Mouse (Mus musculus): ENCODE data around the gene Tfap4. TPM values are rescaled to one million over a fixed set of nuclear protein-coding genes. Genes with fewer than 3 reads are reported as not detected.
A peak's percentile ranks its signal among the peaks of the same experiment; 100 is the strongest.

Gene Tfap4
- polyA plus RNA-seq, 1 experiment from 2014 or later: 39.5 TPM

GRCm38 (mm10) chr16:4521074-4521667 is 38.5 kb downstream of the Tfap4 start:
- DNase-seq (ENCODE audit: low spot score): no peak
- 0 out of 2 replicates have a peak overlapping the region, but pooled peaks have one; percentile 30 for H3K27ac ChIP-seq (replicated peaks)
- WGBS: 73% methylated on average over 4 of the region's 4 CpGs

DNA sequence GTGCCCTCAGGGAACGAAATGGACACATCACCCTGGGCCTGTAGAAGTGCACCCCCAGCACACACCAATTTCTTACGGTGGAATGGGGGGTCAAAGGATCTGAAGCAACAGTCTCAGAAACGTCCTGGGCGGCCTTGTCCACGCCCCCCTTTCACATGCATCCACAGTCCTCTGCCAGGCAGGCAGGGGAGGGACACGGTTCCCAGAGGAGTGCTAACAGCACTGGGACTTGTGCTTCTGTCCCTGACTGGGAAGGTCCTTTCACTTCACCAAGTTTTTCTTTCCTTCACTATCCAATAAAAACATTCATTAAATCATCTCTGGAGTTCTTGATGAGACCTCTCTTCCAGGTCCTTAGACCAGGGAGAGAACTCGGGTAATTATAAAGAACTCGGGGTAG is 39.0 kb downstream of the Tfap4 start:
- 73% methylated on average over 8 of the region's 8 CpGs for WGBS
- Histone ChIP-seq H3K27ac (replicated peaks) (no peak overlapping the region), H3K27me3 (replicated peaks; ENCODE audit: low read depth, poor library complexity, severe bottlenecking) (no peaks in the 10 kb centered on the region), H3K36me3 (replicated peaks) (no peaks in the 10 kb centered on the region), H3K4me1 (peaks cover 30% of the 10 kb centered on the region), H3K9me3 (no peaks in the 10 kb centered on the region), H3K4me3 (no peak overlapping the region)
- DNase-seq (ENCODE audit: low spot score): no peak

More at GRCm38 (mm10) chr16:4521074-4521667, 38.5 kb downstream of the Tfap4 start:
- no peak overlapping the region for H3K4me3 ChIP-seq
- H3K36me3 ChIP-seq (replicated peaks): no peaks in the 10 kb centered on the region
- H3K9me3 ChIP-seq: no peaks in the 10 kb centered on the region
- H3K27me3 ChIP-seq (replicated peaks; ENCODE audit: low read depth, poor library complexity, severe bottlenecking): no peaks in the 10 kb centered on the region
- peaks cover 30% of the 10 kb centered on the region for H3K4me1 ChIP-seq

GRCm38 (mm10) chr16:4519825-4520224 is 39.8 kb downstream of the Tfap4 start:
- H3K9me3 ChIP-seq: no peaks in the 10 kb centered on the region
- H3K27me3 ChIP-seq (replicated peaks; ENCODE audit: low read depth, poor library complexity, severe bottlenecking): no peaks in the 10 kb centered on the region
- no peaks in the 10 kb centered on the region for H3K36me3 ChIP-seq (replicated peaks)
- WGBS: 99% methylated on average over 2 of the region's 2 CpGs
- no peak for DNase-seq (ENCODE audit: low spot score)
- no peak overlapping the region for H3K27ac ChIP-seq (replicated peaks)
- H3K4me3 ChIP-seq: no peak overlapping the region
- peaks cover 30% of the 10 kb centered on the region for H3K4me1 ChIP-seq

- no peak for DNase-seq (ENCODE audit: low spot score)
- peaks cover 30% of the 10 kb centered on the region for H3K4me1 ChIP-seq
- no peaks in the 10 kb centered on the region for H3K9me3 ChIP-seq
- no peak overlapping the region for H3K4me3 ChIP-seq
- no peak overlapping the region for H3K27ac ChIP-seq (replicated peaks)
- WGBS: 75% methylated on average over 4 of the region's 4 CpGs
- H3K27me3 ChIP-seq (replicated peaks; ENCODE audit: low read depth, poor library complexity, severe bottlenecking): no peaks in the 10 kb centered on the region
- H3K36me3 ChIP-seq (replicated peaks): no peaks in the 10 kb centered on the region
Observed at GRCm38 (mm10) chr16:4519157-4519556, 40.5 kb downstream of the Tfap4 start.

DNA sequence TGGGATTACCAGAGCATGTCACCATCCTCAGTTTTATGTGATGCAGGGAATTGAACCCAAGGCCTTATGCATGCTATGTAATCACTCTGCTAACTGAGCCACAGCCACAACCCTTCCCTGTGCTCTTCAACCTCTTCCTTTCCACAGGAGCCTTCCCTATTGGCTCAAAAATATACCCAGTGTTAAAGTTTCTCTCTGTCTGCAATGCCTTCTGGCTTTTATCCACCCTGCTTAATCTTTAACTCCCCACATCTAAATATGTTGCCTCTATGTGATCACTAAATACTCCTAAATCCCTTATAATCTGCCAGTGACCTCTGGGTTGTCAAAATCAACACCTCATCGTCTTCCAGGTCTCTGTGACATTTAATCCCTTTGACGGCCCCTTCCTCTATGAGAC is 41.7 kb downstream of the Tfap4 start:
- Histone ChIP-seq H3K36me3 (replicated peaks) (no peaks in the 10 kb centered on the region), H3K27me3 (replicated peaks; ENCODE audit: low read depth, poor library complexity, severe bottlenecking) (no peaks in the 10 kb centered on the region), H3K9me3 (no peaks in the 10 kb centered on the region), H3K27ac (replicated peaks) (no peak overlapping the region), H3K4me1 (peaks cover 20% of the 10 kb centered on the region), H3K4me3 (no peak overlapping the region)
- 61% methylated on average over 2 of the region's 2 CpGs for WGBS
- DNase-seq (ENCODE audit: low spot score): no peak

DNA sequence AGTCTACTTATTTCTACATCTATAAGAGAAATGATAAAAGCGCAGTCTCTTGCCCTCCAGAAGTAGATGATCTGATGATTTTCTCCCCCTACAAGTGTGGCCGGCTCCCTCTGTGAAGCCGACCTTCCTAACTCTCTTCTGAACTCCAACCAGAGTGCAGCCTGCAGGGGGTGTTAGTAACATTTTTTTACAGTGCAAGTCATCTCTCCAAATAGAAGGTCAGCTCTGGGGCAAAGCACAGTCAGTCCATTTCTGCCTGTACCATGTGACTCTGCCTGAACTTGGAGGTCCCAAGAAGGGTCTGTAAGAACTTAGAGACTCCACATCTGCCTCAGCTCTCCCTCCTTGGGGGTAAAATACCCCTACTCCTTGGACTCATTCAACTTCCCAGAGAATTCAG is 45.3 kb downstream of the Tfap4 start:
- Histone ChIP-seq H3K36me3 (replicated peaks) (no peaks in the 10 kb centered on the region), H3K9me3 (no peaks in the 10 kb centered on the region)
- WGBS: 91% methylated on average over 3 of the region's 3 CpGs

DNA sequence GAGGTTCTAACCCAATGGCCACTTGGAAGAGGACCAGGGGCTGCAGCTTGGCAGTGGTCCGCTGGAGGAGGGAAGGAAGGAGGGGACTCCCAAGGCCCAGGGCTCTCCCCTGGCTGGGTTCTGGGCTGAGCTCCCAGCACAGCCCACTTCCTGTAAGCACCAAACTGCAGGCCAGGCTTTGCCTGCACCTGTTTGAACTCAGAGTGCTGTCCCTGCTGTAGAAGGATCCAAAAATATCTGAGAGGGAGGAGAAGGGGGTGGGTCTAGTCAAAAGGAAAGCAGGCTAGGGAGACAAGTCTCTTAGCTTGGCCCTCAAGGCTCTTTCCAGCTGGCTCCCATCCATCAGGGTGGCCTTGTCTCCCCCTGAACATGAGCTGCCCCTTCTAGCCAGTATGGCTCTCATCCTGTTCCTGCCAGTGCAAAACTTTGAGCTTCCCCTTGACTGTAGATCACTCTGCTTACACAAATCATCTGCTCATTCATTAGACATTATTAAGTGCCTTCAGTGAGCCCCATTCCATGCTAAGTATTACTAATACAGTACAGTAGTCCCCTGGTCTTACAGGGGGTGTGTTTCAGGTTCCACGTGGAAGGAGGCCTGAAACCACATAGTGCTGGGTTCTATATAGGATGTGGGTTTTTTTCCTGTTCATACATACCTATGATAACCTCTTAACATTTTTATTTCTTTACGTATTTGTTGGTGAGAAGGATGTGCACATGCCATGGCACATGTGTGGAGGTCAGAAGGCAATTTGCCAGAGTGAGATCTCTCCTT is 46.8 kb downstream of the Tfap4 start:
- no peaks in the 10 kb centered on the region for H3K4me1 ChIP-seq
- H3K27ac ChIP-seq (replicated peaks): no peak overlapping the region
- 87% methylated on average over 3 of the region's 3 CpGs for WGBS
- no peak overlapping the region for H3K4me3 ChIP-seq
- H3K36me3 ChIP-seq (replicated peaks): no peaks in the 10 kb centered on the region
- H3K27me3 ChIP-seq (replicated peaks; ENCODE audit: low read depth, poor library complexity, severe bottlenecking): no peaks in the 10 kb centered on the region
- DNase-seq (ENCODE audit: low spot score): no peak
- no peaks in the 10 kb centered on the region for H3K9me3 ChIP-seq

More for the DNA sequence above, 45.3 kb downstream of the Tfap4 start:
- no peaks in the 10 kb centered on the region for H3K27me3 ChIP-seq (replicated peaks; ENCODE audit: low read depth, poor library complexity, severe bottlenecking)
- no peak overlapping the region for H3K4me3 ChIP-seq
- DNase-seq (ENCODE audit: low spot score): no peak
- no peak overlapping the region for H3K27ac ChIP-seq (replicated peaks)
- H3K4me1 ChIP-seq: no peaks in the 10 kb centered on the region; the same call in 1 of the 2 replicates

DNA sequence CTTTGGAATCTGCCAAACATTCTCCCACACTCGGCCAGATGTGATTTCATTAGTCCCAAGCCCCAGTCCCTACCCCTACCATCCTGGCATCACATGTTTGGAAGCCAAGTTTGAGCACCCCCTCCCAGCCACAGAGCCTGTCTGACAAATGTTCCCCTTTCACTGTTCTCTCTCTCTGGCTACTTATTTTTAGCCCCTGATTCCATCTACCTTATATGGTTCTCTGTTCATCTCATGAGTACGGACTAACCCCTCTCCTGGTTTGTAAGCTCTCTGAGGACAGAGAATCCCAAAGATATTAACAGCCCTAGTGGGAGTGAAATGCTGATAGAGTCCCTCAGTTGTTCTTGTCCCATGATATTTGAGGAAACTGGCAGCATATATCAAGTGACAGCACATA is 48.3 kb downstream of the Tfap4 start:
- no peak for DNase-seq (ENCODE audit: low spot score)
- H3K27ac ChIP-seq (replicated peaks): no peak overlapping the region
- H3K9me3 ChIP-seq: no peaks in the 10 kb centered on the region
- no peak overlapping the region for H3K4me3 ChIP-seq
- H3K4me1 ChIP-seq: no peaks in the 10 kb centered on the region
- no peaks in the 10 kb centered on the region for H3K36me3 ChIP-seq (replicated peaks)
- no peaks in the 10 kb centered on the region for H3K27me3 ChIP-seq (replicated peaks; ENCODE audit: low read depth, poor library complexity, severe bottlenecking)
- WGBS: 87% methylated on average over 2 of the region's 2 CpGs

GRCm38 (mm10) chr16:4506181-4506580 is 53.5 kb downstream of the Tfap4 start:
- H3K4me1 ChIP-seq: no peaks in the 10 kb centered on the region
- no peak overlapping the region for H3K27ac ChIP-seq (replicated peaks)
- 80% methylated on average over 3 of the region's 3 CpGs for WGBS
- no peak for DNase-seq (ENCODE audit: low spot score)
- H3K9me3 ChIP-seq: no peaks in the 10 kb centered on the region
- no peak overlapping the region for H3K4me3 ChIP-seq
- H3K36me3 ChIP-seq (replicated peaks): no peaks in the 10 kb centered on the region
- H3K27me3 ChIP-seq (replicated peaks; ENCODE audit: low read depth, poor library complexity, severe bottlenecking): no peaks in the 10 kb centered on the region

DNA sequence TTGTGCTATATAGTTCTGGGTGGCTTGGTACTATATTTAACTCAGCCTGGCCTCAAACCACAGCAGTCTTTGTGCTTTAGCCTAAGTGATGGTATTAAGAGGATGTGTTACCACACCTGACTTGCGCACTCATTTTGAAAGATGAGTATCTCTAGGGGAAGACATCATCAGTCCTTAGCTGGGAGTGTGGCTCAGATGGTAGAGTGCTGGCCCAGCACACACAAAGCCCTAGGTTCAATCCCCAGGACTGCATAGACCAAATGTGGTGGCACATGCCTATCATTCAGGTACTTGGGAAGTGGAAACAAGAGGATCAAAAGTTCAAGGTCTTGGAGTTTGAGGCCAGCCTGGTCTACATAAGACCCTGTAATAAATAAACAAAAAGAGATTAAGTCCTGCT is 56.2 kb downstream of the Tfap4 start:
- WGBS: 83% methylated on average over 1 of the region's 1 CpGs
- no peaks in the 10 kb centered on the region for H3K4me1 ChIP-seq
- no peaks in the 10 kb centered on the region for H3K9me3 ChIP-seq
- H3K36me3 ChIP-seq (replicated peaks): no peaks in the 10 kb centered on the region
- H3K27ac ChIP-seq (replicated peaks): no peak overlapping the region
- DNase-seq (ENCODE audit: low spot score): no peak
- H3K27me3 ChIP-seq (replicated peaks; ENCODE audit: low read depth, poor library complexity, severe bottlenecking): no peaks in the 10 kb centered on the region
- H3K4me3 ChIP-seq: no peak overlapping the region

GRCm38 (mm10) chr16:4502568-4502967 is 57.1 kb downstream of the Tfap4 start:
- Histone ChIP-seq H3K36me3 (replicated peaks) (no peaks in the 10 kb centered on the region), H3K4me1 (peaks cover 4% of the 10 kb centered on the region; the same call in 1 of the 2 replicates), H3K4me3 (no peak overlapping the region), H3K27ac (replicated peaks) (no peak overlapping the region), H3K9me3 (no peaks in the 10 kb centered on the region), H3K27me3 (replicated peaks; ENCODE audit: low read depth, poor library complexity, severe bottlenecking) (no peaks in the 10 kb centered on the region)
- DNase-seq (ENCODE audit: low spot score): no peak

DNA sequence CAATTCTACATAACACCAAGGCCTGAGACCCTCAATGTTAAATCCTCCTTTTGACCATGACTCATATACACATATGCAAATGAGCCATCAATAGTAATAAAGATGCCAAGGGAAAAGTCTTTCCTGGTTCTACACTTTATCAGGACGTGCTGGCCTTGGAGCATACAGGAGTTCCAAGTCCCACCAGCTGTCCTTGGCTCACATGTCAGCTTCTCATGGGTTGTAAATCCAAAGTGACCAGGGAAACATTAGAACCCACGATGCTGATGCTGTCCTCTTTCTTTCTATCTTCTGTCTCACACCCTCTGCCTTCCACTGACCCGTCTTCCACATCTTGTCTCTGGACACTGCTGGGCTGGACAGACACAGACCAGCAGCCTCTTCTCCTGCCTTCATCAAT is 58.0 kb downstream of the Tfap4 start:
- 89% methylated on average over 3 of the region's 3 CpGs for WGBS
- peaks cover 1% of the 10 kb centered on the region; the same call in 1 of the 2 replicates for H3K36me3 ChIP-seq (replicated peaks)
- peaks cover 10% of the 10 kb centered on the region; the same call in 1 of the 2 replicates for H3K4me1 ChIP-seq
- H3K4me3 ChIP-seq: no peak overlapping the region
- H3K27ac ChIP-seq (replicated peaks): no peak overlapping the region
- no peak for DNase-seq (ENCODE audit: low spot score)
- no peaks in the 10 kb centered on the region for H3K27me3 ChIP-seq (replicated peaks; ENCODE audit: low read depth, poor library complexity, severe bottlenecking)
- no peaks in the 10 kb centered on the region for H3K9me3 ChIP-seq
